12 mouse cellular contexts compared by ENCODE assay signal in genomic region chr3:7713130-7713529, GRCm38 (mm10).
"Had no signal": no experiment of that assay in that cellular context is flagged by ENCODE, and none has a peak within 500 bp of the region (broad histone marks: within the 10 kb centered on the region; RNA-seq: fewer than 3 reads in every experiment).

No protein-coding gene starts in this region.

- H3K4me2 ChIP-seq: limb, embryonic 12.5 days; liver, embryonic 15.5 days; midbrain, embryonic 13.5 days; neural tube, embryonic 12.5 days; stomach, embryonic 15.5 days had no signal

- H3K27ac ChIP-seq: limb, embryonic 12.5 days; liver, embryonic 15.5 days; midbrain, embryonic 13.5 days; neural tube, embryonic 12.5 days; stomach, embryonic 15.5 days had no signal

- H3K4me1 ChIP-seq: limb, embryonic 12.5 days; liver, embryonic 15.5 days; midbrain, embryonic 13.5 days; neural tube, embryonic 12.5 days; stomach, embryonic 15.5 days had no signal

- H3K27me3 ChIP-seq: limb, embryonic 12.5 days; liver, embryonic 15.5 days; midbrain, embryonic 13.5 days; neural tube, embryonic 12.5 days; stomach, embryonic 15.5 days had no signal

- H3K36me3 ChIP-seq: limb, embryonic 12.5 days; liver, embryonic 15.5 days; midbrain, embryonic 13.5 days; neural tube, embryonic 12.5 days; stomach, embryonic 15.5 days had no signal

- H3K9ac ChIP-seq: limb, embryonic 12.5 days; liver, embryonic 15.5 days; midbrain, embryonic 13.5 days; neural tube, embryonic 12.5 days; stomach, embryonic 15.5 days had no signal

- DNase-seq: kidney, adult 18-20 months; kidney, postnatal 25 days; liver; lung, adult 2 months; lung, postnatal 36 days; retina, postnatal 1 day had no signal

- ATAC-seq: lung, postnatal 0 days; midbrain, embryonic 13.5 days had no signal

- H3K9me3 ChIP-seq: limb, embryonic 12.5 days; liver, embryonic 15.5 days; midbrain, embryonic 13.5 days; neural tube, embryonic 12.5 days; stomach, embryonic 15.5 days had no signal

- H3K4me3 ChIP-seq: limb, embryonic 12.5 days; liver, embryonic 15.5 days; midbrain, embryonic 13.5 days; neural tube, embryonic 12.5 days; stomach, embryonic 15.5 days had no signal
